Mouse (Mus musculus) heart, embryonic 14.5 days (tissue): ENCODE measurements around the gene Xrcc5. TPM values are rescaled to one million over a fixed set of nuclear protein-coding genes. Genes with fewer than 3 reads are reported as not detected.

Source experiments
- ATAC-seq: fragments of 200-750 bp; cut with Nextera tagmentation; 2 replicates; pipeline ENCODE4 v1.8.0; 2017; ENCODE audit warnings: low read depth, moderate TSS enrichment; ENCODE audit not compliant: insufficient number of reproducible peaks, insufficient read depth, low FRiP score
- H3K27ac ChIP-seq, 2 experiments: fragments of 200-500 bp in 1 of 2; fragments of 300-500 bp in 1 of 2; sonication (generic) in 1 of 2; replicated peaks in 1 of 2; 2 replicates each; pipeline ENCODE4 v1.5.1; 2012 to 2014; ENCODE audit warnings: low read depth in 2 of 2, low read length in 2 of 2, control low read depth in 1 of 2, mild to moderate bottlenecking in 1 of 2, mixed read lengths in 1 of 2; ENCODE audit not compliant: control insufficient read depth in 1 of 2, insufficient read depth in 1 of 2
- H3K27me3 ChIP-seq: fragments of 300-500 bp; sonication (generic); 2 replicates; pipeline ENCODE4 v1.6.1; 2014; ENCODE audit warnings: mild to moderate bottlenecking, low read length, control low read depth; ENCODE audit not compliant: control insufficient read depth, insufficient read depth
- H3K36me3 ChIP-seq: fragments of 300-500 bp; sonication (generic); 2 replicates; pipeline ENCODE4 v1.6.1; 2014; ENCODE audit warnings: mild to moderate bottlenecking, control low read depth, low read length, mixed read lengths; ENCODE audit not compliant: control insufficient read depth, insufficient read depth
- H3K4me1 ChIP-seq, 2 experiments: fragments of 200-500 bp in 1 of 2; fragments of 300-500 bp in 1 of 2; sonication (generic) in 1 of 2; 2 replicates each; pipeline ENCODE4 v1.6.1; 2012 to 2014; ENCODE audit warnings: low read length in 2 of 2, control low read depth in 1 of 2, mixed read lengths in 1 of 2; ENCODE audit not compliant: control insufficient read depth in 2 of 2, insufficient read depth in 2 of 2
- H3K4me2 ChIP-seq: fragments of 300-500 bp; sonication (generic); 2 replicates; pipeline ENCODE4 v1.6.1; 2014; ENCODE audit warnings: mild to moderate bottlenecking, low read length
- H3K4me3 ChIP-seq, 2 experiments: fragments of 200-500 bp in 1 of 2; fragments of 300-500 bp in 1 of 2; sonication (generic) in 1 of 2; 2 replicates each; pipeline ENCODE4 v1.5.1; 2012 to 2014; ENCODE audit warnings: low read length in 2 of 2, mild to moderate bottlenecking in 2 of 2, control low read depth in 1 of 2, low read depth in 1 of 2, moderate library complexity in 1 of 2; ENCODE audit not compliant: control insufficient read depth in 1 of 2, insufficient read depth in 1 of 2
- H3K9ac ChIP-seq: fragments of 300-500 bp; sonication (generic); 2 replicates; pipeline ENCODE4 v1.6.1; 2014; ENCODE audit warnings: mild to moderate bottlenecking, low read length
- H3K9me3 ChIP-seq: fragments of 300-500 bp; sonication (generic); 2 replicates; pipeline ENCODE4 v1.6.1; 2016; ENCODE audit warnings: low read length, control low read depth; ENCODE audit not compliant: control insufficient read depth
- WGBS: fragments of 180-500 bp; shearing (Covaris S2); extraction: QIAGEN DNeasy Blood & Tissue Kit; methylation state at CpG from one replicate; pipeline ENCODE4 v1.1.7; 2014; 5-methylcytosine and 5-hydroxymethylcytosine counted together
- polyA plus RNA-seq: library from polyadenylated mRNA; unstranded; fragments of >200 nt; fragmentation: Nextera tagmentation; extraction: Ambion mirVana; gene quantifications from 2 replicates; pipeline ENCODE4 v1.2.1, GENCODE M21; 2014

Xrcc5 gene
- polyA plus RNA-seq, 1 experiment from 2014 or later = 18.6 TPM

- Histone ChIP-seq H3K36me3 (no peaks in the 10 kb centered on the region), H3K4me3 (no peak overlapping the region), H3K27me3 (no peaks in the 10 kb centered on the region), H3K27ac (no peak overlapping the region), H3K4me2 (no peak overlapping the region), H3K9me3 (no peaks in the 10 kb centered on the region), H3K9ac (no peak overlapping the region), H3K4me1 (peaks cover 0 to 3% of the 10 kb centered on the region in 2 experiments; a peak in 3 of 4 replicates)
- WGBS = 86% methylated on average over 8 of the region's 8 CpGs
- ATAC-seq = no peak
These were observed 106.0 kb downstream of the Xrcc5 start for GRCm38 (mm10) chr1:72413205-72413604.

DNA sequence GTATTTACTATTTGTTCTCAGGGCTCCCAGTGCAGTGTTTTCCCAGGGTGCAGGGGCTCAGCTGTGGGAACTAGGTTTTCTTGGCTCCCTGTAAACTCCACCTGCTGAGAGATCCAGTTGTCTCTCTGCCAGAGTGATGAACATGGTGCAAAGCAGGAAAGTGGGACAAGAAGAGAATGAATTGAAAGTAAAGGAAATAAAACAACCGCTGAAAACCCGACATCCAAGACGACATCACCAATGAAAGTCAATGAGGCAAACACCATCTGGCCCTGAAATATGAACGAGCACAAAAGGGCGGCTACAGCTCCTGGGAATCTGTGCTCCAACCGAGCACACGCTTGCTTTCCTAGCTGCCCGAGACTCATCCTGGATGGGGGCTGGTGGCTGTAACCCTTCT is 106.9 kb downstream of the Xrcc5 start:
- no peak overlapping the region for H3K4me3 ChIP-seq
- no peak for ATAC-seq
- H3K4me1 ChIP-seq = peaks cover 0 to 3% of the 10 kb centered on the region in 2 experiments; a peak in 3 of 4 replicates
- no peaks in the 10 kb centered on the region for H3K27me3 ChIP-seq
- H3K4me2 ChIP-seq = no peak overlapping the region
- no peaks in the 10 kb centered on the region for H3K9me3 ChIP-seq
- H3K36me3 ChIP-seq = no peaks in the 10 kb centered on the region
- WGBS = 82% methylated on average over 8 of the region's 8 CpGs
- no peak overlapping the region for H3K9ac ChIP-seq
- no peak overlapping the region for H3K27ac ChIP-seq

DNA sequence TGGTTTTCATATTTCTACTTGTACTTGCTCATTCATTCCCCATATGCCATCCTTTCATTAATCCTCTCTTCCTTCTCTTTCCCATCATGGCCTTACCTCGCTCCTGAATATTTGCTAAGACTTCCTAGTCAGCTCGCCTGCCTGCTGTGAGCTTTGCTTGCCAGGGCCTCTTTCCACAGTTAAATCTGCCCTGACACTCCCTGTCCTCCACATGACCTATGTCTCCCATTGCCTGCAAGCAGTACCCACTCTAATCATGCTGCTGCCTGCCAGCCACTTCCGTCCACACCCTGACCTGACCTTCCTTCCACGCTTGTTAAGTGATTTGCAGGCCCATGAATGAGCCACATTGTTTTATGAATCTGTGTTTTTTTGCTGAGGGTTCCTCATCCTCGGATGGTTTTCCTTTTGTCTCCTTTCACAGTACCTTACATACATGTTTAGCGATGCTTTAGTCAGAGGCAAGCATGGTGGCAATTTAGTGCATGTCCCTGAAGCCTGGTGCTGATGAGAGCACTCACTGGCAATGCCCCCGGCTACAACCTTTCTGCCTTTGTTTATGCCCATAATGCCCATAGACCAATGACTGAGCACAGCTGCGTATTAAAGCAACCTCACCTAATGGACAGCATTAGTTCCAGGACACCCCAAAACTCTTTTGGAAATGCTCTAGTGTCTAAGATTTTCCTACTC is 107.5 kb downstream of the Xrcc5 start:
- Histone ChIP-seq H3K9me3 (no peaks in the 10 kb centered on the region), H3K4me2 (no peak overlapping the region), H3K27me3 (no peaks in the 10 kb centered on the region), H3K4me3 (no peak overlapping the region), H3K36me3 (no peaks in the 10 kb centered on the region), H3K27ac (no peak overlapping the region), H3K9ac (no peak overlapping the region), H3K4me1 (peaks cover 0 to 3% of the 10 kb centered on the region in 2 experiments; a peak in 3 of 4 replicates)
- 64% methylated on average over 8 of the region's 8 CpGs for WGBS
- ATAC-seq = no peak

GRCm38 (mm10) chr1:72418744-72419655 is 111.8 kb downstream of the Xrcc5 start:
- WGBS = 72% methylated on average over 8 of the region's 8 CpGs
- no peaks in the 10 kb centered on the region for H3K9me3 ChIP-seq
- no peaks in the 10 kb centered on the region for H3K36me3 ChIP-seq
- H3K9ac ChIP-seq = no peak overlapping the region
- no peaks in the 10 kb centered on the region for H3K27me3 ChIP-seq
- H3K27ac ChIP-seq = no peak overlapping the region
- no peak overlapping the region for H3K4me3 ChIP-seq
- ATAC-seq = no peak
- no peak overlapping the region for H3K4me2 ChIP-seq
- H3K4me1 ChIP-seq = peaks cover 0 to 3% of the 10 kb centered on the region in 2 experiments; a peak in 3 of 4 replicates

GRCm38 (mm10) chr1:72420220-72420619 is 113.0 kb downstream of the Xrcc5 start:
- H3K4me1 ChIP-seq = no peaks in the 10 kb centered on the region
- no peak overlapping the region for H3K4me3 ChIP-seq
- no peaks in the 10 kb centered on the region for H3K9me3 ChIP-seq
- no peaks in the 10 kb centered on the region for H3K27me3 ChIP-seq
- no peak overlapping the region for H3K4me2 ChIP-seq
- H3K36me3 ChIP-seq = no peaks in the 10 kb centered on the region
- no peak overlapping the region for H3K9ac ChIP-seq
- 71% methylated on average over 2 of the region's 2 CpGs for WGBS
- ATAC-seq = no peak
- no peak overlapping the region for H3K27ac ChIP-seq

DNA sequence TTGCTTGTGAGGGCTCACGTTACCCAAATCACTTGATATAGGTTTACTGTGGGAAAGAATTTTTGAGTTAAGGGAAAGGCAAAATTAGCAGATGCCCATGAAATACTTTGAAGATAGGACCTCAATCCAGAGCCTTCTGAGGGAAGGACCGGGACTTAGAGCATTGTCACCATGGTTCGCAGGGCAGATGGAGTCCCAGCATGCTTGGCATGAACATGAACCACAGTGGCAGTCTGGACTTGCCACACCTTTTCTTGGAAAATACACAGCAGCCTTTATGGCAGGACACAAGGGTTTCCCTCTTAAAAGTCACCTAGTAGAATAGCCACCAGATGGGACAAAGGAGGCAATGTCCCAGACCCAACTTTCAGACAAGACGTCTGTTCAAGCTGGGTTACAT is 114.9 kb downstream of the Xrcc5 start:
- WGBS = 91% methylated on average over 4 of the region's 4 CpGs
- Histone ChIP-seq H3K27me3 (no peaks in the 10 kb centered on the region), H3K9ac (no peak overlapping the region), H3K36me3 (no peaks in the 10 kb centered on the region), H3K4me1 (no peaks in the 10 kb centered on the region), H3K27ac (no peak overlapping the region), H3K9me3 (no peaks in the 10 kb centered on the region), H3K4me3 (no peak overlapping the region), H3K4me2 (no peak overlapping the region)
- ATAC-seq = no peak

DNA sequence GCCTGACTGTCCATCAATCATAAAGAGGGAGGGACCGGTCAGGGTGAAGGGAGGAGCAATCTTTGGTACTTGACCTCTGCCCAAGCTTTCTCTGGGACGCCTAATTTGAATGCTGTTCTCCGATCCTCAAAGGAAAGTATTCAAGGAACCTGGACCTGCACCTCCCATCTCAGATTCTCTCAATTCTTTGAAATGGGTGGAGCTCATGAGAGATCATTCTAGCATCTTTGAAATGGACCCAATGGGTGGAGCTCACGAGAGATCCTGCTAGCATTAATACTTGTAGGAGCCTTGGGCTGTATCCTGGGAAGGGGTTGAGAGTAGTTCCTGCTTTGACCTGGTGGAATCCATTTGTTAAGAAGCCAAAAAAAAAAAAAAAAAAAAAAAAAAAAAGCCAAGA is 119.2 kb downstream of the Xrcc5 start:
- Histone ChIP-seq H3K27me3 (no peaks in the 10 kb centered on the region), H3K4me3 (no peak overlapping the region), H3K4me1 (no peaks in the 10 kb centered on the region), H3K9me3 (no peaks in the 10 kb centered on the region), H3K4me2 (no peak overlapping the region), H3K27ac (no peak overlapping the region), H3K36me3 (no peaks in the 10 kb centered on the region), H3K9ac (no peak overlapping the region)
- no peak for ATAC-seq
- 86% methylated on average over 4 of the region's 4 CpGs for WGBS
